Mouse (Mus musculus) C2C12 (cell line): ENCODE data around the gene Cacng8. TPM values are rescaled to one million over a fixed set of nuclear protein-coding genes. Genes with fewer than 3 reads are reported as not detected.

Source experiments
- H3K27me3 ChIP-seq: one replicate; pipeline ENCODE4 v1.6.1; 2011; ENCODE audit not compliant: control insufficient read depth, insufficient read depth, insufficient read length
- H3K36me3 ChIP-seq: one replicate; pipeline ENCODE4 v1.6.1; 2011; ENCODE audit not compliant: control insufficient read depth, insufficient read depth
- H3K4me3 ChIP-seq: one replicate; pipeline ENCODE4 v1.5.1; 2011; ENCODE audit warnings: mild to moderate bottlenecking, control low read depth; ENCODE audit not compliant: poor library complexity, insufficient read depth, severe bottlenecking
- H3K79me2 ChIP-seq: one replicate; pipeline ENCODE4 v1.6.1; 2011; ENCODE audit not compliant: control insufficient read depth, insufficient read depth
- H3K79me3 ChIP-seq: one replicate; pipeline ENCODE4 v1.6.1; 2011; ENCODE audit warnings: low read depth, control low read depth
- H3ac ChIP-seq: one replicate; pipeline ENCODE3; 2011; ENCODE audit warnings: low read depth; ENCODE audit not compliant: control insufficient read depth, insufficient read length
- CEBPB ChIP-seq: IDR thresholded peaks from one replicate; pipeline ENCODE4 v1.6.1; 2011; ENCODE audit warnings: low read depth, mild to moderate bottlenecking, control low read depth, moderate library complexity
- CTCF ChIP-seq: IDR thresholded peaks from one replicate; pipeline ENCODE4 v1.5.1; 2011; ENCODE audit not compliant: control insufficient read depth, insufficient read depth, insufficient read length
- FOSL1 ChIP-seq: IDR thresholded peaks from one replicate; pipeline ENCODE4 v1.8.0; 2011; ENCODE audit warnings: mild to moderate bottlenecking, low read length; ENCODE audit not compliant: poor library complexity, insufficient read depth, severe bottlenecking
- MAX ChIP-seq: IDR thresholded peaks from one replicate; pipeline ENCODE4 v1.6.1; 2011; ENCODE audit warnings: mild to moderate bottlenecking, control low read depth
- MYOD1 ChIP-seq: IDR thresholded peaks from one replicate; pipeline ENCODE4 v1.6.1; 2011; ENCODE audit warnings: low read depth; ENCODE audit not compliant: control insufficient read depth, insufficient read length
- MYOG ChIP-seq: IDR thresholded peaks from one replicate; pipeline ENCODE4 v1.6.1; 2011; ENCODE audit not compliant: control insufficient read depth, insufficient read length; ENCODE audit errors: extremely low read depth
- USF1 ChIP-seq: IDR thresholded peaks from one replicate; pipeline ENCODE4 v1.6.1; 2011; ENCODE audit warnings: low read depth, mild to moderate bottlenecking, control low read depth, moderate library complexity
- polyA plus RNA-seq: library from polyadenylated mRNA; unstranded; fragments of >200 nt; fragmentation: generic; extraction: Trizol; gene quantifications from one replicate; pipeline ENCODE4 v1.2.1, GENCODE M21; 2012; ENCODE audit warnings: missing spikeins

Gene Cacng8
- polyA plus RNA-seq, 1 experiment, result 1.3 TPM

DNA sequence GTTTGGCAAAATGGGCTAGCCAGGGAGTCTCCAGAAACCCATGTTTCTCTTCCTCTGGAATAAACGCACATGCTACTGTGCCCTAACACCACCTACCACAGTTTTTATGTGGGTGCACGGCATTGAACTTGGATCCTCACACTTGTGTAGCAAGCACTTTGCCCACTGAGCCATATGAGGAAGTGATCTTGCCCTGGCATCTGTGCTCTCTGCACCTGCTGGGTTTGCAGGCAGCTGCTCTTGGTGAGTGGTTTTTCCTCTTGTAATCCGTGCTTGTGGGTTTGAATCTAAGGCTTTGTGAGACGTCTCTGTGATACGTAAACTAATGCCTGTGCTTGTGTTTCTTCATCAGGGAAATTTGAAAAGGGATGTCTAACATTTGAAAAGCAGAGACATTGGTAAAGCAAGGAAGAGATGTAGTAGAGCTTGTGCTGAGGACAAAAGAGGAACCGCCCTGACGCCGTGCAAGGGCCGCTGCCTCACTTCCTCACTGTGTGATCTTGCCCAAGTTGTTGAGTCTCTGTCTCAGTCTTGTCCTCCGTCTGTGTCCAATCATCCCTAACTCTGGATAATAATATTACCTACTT, 52.1 kb downstream of the Cacng8 start:
- Histone ChIP-seq H3K36me3 (no peaks in the 10 kb centered on the region), H3K27me3 (no peaks in the 10 kb centered on the region), H3ac (no peak overlapping the region), H3K79me3 (no peaks in the 10 kb centered on the region), H3K4me3 (no peak overlapping the region), H3K79me2 (no peaks in the 10 kb centered on the region)
- TF ChIP-seq CTCF (no peak), MYOG (no peak)

DNA sequence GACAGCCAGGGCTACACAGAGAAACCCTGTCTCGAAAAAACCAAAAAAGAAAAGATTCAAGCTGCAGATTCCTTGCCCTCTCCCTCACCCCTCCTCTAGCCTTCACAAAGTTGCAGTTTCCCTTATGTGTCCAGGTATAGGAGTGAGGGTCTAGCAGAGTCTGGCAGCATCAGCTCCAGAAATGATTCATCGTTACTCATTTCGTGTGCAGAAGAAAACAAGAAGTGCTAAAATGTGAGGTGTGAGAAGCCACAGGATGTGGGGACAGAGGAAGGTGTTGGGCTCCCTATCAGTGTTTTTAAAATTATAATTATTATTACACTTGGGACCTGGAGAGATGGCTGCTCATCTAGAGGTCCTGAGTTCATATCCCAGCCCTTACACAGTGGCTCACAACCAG, 54.2 kb downstream of the Cacng8 start:
- H3ac ChIP-seq, result no peak overlapping the region
- H3K27me3 ChIP-seq, result no peaks in the 10 kb centered on the region
- no peaks in the 10 kb centered on the region for H3K79me2 ChIP-seq
- TF ChIP-seq CTCF (no peak), MYOD1 (no peak), USF1 (no peak), CEBPB (no peak), MYOG (no peak), MAX (no peak), FOSL1 (no peak)
- H3K79me3 ChIP-seq, result no peaks in the 10 kb centered on the region
- no peak overlapping the region for H3K4me3 ChIP-seq
- no peaks in the 10 kb centered on the region for H3K36me3 ChIP-seq

DNA sequence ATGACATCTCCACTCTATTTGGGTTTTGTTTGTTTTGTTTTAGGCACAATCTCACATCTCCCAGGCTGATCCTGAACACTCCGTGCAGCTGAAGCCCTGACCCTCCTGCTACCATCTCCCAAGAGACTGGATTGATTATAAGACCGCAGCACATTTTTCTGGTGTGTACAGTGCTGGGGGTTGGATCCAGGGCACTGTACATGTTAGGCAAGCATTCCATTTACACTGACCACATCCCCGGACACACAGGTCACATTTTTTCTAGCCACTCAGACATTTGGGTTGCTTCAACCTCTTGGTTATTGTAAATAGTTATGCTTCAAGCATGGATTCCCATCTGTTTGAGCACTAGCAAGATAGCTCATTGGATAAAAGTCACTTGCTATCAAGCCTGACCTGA, 56.1 kb downstream of the Cacng8 start:
- no peaks in the 10 kb centered on the region for H3K36me3 ChIP-seq
- H3K79me3 ChIP-seq, result no peaks in the 10 kb centered on the region
- H3K27me3 ChIP-seq, result no peaks in the 10 kb centered on the region
- TF ChIP-seq CEBPB, result peak; percentile 72
- no peak for TF ChIP-seq MYOG
- no peak for TF ChIP-seq CTCF
- TF ChIP-seq MAX, result peak; percentile 33
- no peaks in the 10 kb centered on the region for H3K79me2 ChIP-seq
- no peak overlapping the region for H3ac ChIP-seq
- no peak overlapping the region for H3K4me3 ChIP-seq

DNA sequence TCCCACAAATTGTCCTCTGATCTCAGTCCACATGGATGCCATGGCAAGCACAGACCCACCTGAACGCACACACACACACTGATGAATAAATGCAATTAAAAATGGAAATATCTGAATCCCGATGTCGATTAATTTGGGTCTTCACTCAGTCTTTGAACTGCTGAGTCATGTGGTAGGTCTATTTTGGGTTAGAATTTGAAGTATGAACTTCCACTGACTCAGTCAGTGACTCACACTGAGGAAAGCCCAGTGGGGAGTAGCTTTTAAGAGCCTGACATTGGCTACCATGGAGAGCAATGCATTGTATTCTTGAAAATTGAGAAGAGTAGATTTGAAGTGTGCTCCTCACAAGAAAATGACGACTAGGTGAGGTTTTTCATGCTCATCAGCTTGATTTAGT, 56.5 kb downstream of the Cacng8 start:
- Histone ChIP-seq H3K27me3 (no peaks in the 10 kb centered on the region), H3K79me3 (no peaks in the 10 kb centered on the region), H3ac (no peak overlapping the region), H3K4me3 (no peak overlapping the region), H3K36me3 (no peaks in the 10 kb centered on the region), H3K79me2 (no peaks in the 10 kb centered on the region)
- TF ChIP-seq MYOG (no peak), FOSL1 (peak; percentile 83)

DNA sequence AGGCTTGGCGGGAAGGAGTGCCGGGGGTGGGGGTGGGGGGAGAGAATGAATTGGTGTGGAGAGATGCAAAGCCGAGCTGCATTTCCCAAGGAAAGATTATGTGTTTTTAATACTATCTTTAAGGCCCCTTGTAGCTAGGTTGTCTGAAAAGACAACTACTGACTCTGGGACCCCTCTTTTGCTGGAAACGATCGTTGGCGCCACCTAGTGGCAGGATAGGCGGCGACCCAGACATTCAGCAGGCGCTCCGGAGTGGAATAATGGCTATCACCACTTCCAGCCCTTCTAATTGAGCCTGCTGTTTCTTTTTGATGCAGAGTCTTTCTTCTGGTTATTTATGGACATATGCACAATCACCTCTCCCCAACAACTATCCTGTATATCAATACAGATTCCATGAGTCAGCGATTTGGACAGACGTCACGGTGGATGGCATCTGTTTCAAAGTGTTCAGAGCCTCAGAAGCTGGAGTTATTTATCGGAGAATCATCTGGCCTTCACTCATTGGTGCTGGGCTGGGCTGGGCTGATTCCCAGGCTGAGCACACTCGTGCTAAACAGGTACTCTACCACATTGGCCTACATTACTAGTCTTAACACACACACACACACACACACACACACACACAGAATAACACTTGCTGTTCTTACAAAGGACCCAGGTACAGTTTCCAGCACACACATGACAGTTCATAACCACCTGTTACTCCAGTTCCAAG, 58.4 kb downstream of the Cacng8 start:
- Histone ChIP-seq H3K79me3 (no peaks in the 10 kb centered on the region), H3K4me3 (no peak overlapping the region), H3K27me3 (no peaks in the 10 kb centered on the region), H3K79me2 (no peaks in the 10 kb centered on the region), H3ac (no peak overlapping the region), H3K36me3 (no peaks in the 10 kb centered on the region)
- no peak for TF ChIP-seq MAX
- TF ChIP-seq CTCF, result peak; percentile 76
- no peak for TF ChIP-seq MYOD1
- TF ChIP-seq MYOG, result no peak
- no peak for TF ChIP-seq USF1

DNA sequence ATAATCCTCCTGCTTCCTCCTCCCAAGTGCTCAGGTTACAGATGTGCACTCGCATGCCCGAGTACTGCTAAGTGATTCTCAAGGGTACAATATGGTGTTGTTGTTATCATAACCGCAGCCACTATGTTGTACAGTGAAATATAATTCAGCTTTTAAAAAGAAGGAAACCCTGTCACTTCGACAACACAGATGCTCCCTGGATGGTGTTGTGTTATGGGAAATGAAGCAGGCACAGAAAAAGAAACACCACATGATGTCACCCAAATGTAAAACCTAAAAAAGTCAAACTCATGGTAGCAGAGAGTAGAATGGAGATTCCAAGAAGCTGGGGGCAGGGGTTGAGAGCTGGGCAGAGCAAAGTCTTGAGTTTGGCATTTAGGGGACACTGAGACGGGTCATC, 60.2 kb downstream of the Cacng8 start:
- Histone ChIP-seq H3K79me2 (no peaks in the 10 kb centered on the region), H3K4me3 (no peak overlapping the region), H3K36me3 (no peaks in the 10 kb centered on the region), H3K27me3 (no peaks in the 10 kb centered on the region), H3ac (no peak overlapping the region), H3K79me3 (no peaks in the 10 kb centered on the region)
- TF ChIP-seq CEBPB, result no peak
- TF ChIP-seq USF1, result no peak
- no peak for TF ChIP-seq CTCF
- TF ChIP-seq FOSL1, result no peak
- TF ChIP-seq MAX, result no peak
- TF ChIP-seq MYOD1, result no peak
- TF ChIP-seq MYOG, result no peak
